40 mouse cellular contexts compared by ENCODE assay signal in genomic region chr16:77601994-77602393, GRCm38 (mm10). TPM values are rescaled to one million over a fixed set of nuclear protein-coding genes. Genes with fewer than 3 reads are reported as not detected.
"Had no signal": no experiment of that assay in that cellular context is flagged by ENCODE, and none has a peak within 500 bp of the region (broad histone marks: within the 10 kb centered on the region; RNA-seq: fewer than 3 reads in every experiment).

Gene Gm11146 (minus strand): TSS chr16:77602094.

- H3K4me1 ChIP-seq: heart, embryonic 13.5 days; heart, embryonic 15.5 days; kidney, embryonic 15.5 days; limb, embryonic 13.5 days; limb, embryonic 15.5 days had no signal

- H3K4me2 ChIP-seq: heart, embryonic 11.5 days; heart, embryonic 13.5 days; heart, embryonic 15.5 days; hindbrain, embryonic 13.5 days; hindbrain, embryonic 15.5 days; kidney, embryonic 15.5 days; limb, embryonic 13.5 days; limb, embryonic 15.5 days had no signal

- H3K27me3 ChIP-seq: heart, embryonic 13.5 days; heart, embryonic 15.5 days; hindbrain, embryonic 13.5 days; hindbrain, embryonic 15.5 days; kidney, embryonic 15.5 days; limb, embryonic 13.5 days; limb, embryonic 15.5 days had no signal

- H3K4me3 ChIP-seq: heart, adult 2 months; heart, embryonic 13.5 days; heart, embryonic 15.5 days; hindbrain, embryonic 13.5 days; hindbrain, embryonic 15.5 days; kidney, embryonic 15.5 days; limb, embryonic 13.5 days; limb, embryonic 15.5 days had no signal

- H3K36me3 ChIP-seq: limb, embryonic 15.5 days had no signal

- H3K9me3 ChIP-seq: heart, embryonic 13.5 days; heart, embryonic 15.5 days; hindbrain, embryonic 13.5 days; hindbrain, embryonic 15.5 days; kidney, embryonic 15.5 days; limb, embryonic 13.5 days; limb, embryonic 15.5 days had no signal

- ATAC-seq: hindbrain, postnatal 0 days; intestine, embryonic 16.5 days had no signal

- H3K27ac ChIP-seq: heart, adult 2 months; heart, embryonic 13.5 days; heart, embryonic 15.5 days; hindbrain, embryonic 13.5 days; hindbrain, embryonic 15.5 days; hindbrain, postnatal 0 days; kidney, embryonic 15.5 days; kidney, postnatal 0 days; limb, embryonic 13.5 days; limb, embryonic 15.5 days had no signal

- H3K9ac ChIP-seq: heart, embryonic 13.5 days; heart, embryonic 15.5 days; hindbrain, embryonic 13.5 days; hindbrain, embryonic 15.5 days; kidney, embryonic 15.5 days; limb, embryonic 13.5 days; limb, embryonic 15.5 days had no signal

- DNase-seq: gastrocnemius, postnatal 14 days; gastrocnemius, postnatal 36 days; heart, adult 11 months; heart, adult 2 months; heart, postnatal 14 days; heart, postnatal 36 days; kidney, adult 11 months; kidney, adult 2 months; kidney, adult 9 months; kidney, postnatal 14 days; kidney, postnatal 36 days; left cerebral cortex, postnatal 4 days had no signal

RNA-seq across cellular contexts. Expression of gene Gm11146, which starts in this region (rescaled TPM):
- total RNA-seq: gastrocnemius, adult 18-20 months; gastrocnemius, adult 8-10 months; gastrocnemius, postnatal 14 days; gastrocnemius, postnatal 36 days; heart, adult 2 months; heart, postnatal 14 days; heart, postnatal 36 days; hematopoietic stem cell, adult 5-6 weeks; hindbrain, postnatal 0 days; layer of hippocampus, adult 18-20 months; layer of hippocampus, postnatal 10 days; layer of hippocampus, postnatal 25 days; left cerebral cortex, adult 18-20 months; left cerebral cortex, adult 8-10 months; left cerebral cortex, postnatal 10 days; left cerebral cortex, postnatal 25 days; left cerebral cortex, postnatal 4 days; liver, adult 2 months had no signal
- polyA plus RNA-seq: gonadal fat pad, adult 2 months; heart, adult 2 months; heart, embryonic 11.5 days; heart, embryonic 13.5 days; heart, embryonic 15.5 days; heart, postnatal 0 days; hindbrain, embryonic 11.5 days; hindbrain, embryonic 13.5 days; hindbrain, embryonic 15.5 days; hindbrain, postnatal 0 days; intestine, embryonic 14.5 days; intestine, embryonic 16.5 days; kidney, adult 2 months; kidney, embryonic 15.5 days; kidney, postnatal 0 days; large intestine, adult 2 months; limb, embryonic 11.5 days; limb, embryonic 13.5 days; limb, embryonic 15.5 days; liver, adult 2 months had no signal
